Mouse (Mus musculus) intestine, postnatal 0 days (tissue): ENCODE results near the gene Nadk. TPM values are rescaled to one million over a fixed set of nuclear protein-coding genes. Genes with fewer than 3 reads are reported as not detected.
A peak's percentile ranks its signal among the peaks of the same experiment; 100 is the strongest.

Experiments used
- ATAC-seq: fragments of 200-750 bp; cut with Nextera tagmentation; 2 replicates; pipeline ENCODE4 v1.8.0; 2017; ENCODE audit warnings: mild to moderate bottlenecking, moderate TSS enrichment, moderate library complexity
- H3K27ac ChIP-seq: fragments of 300-500 bp; sonication (generic); 2 replicates; pipeline ENCODE4 v1.5.1; 2014; ENCODE audit warnings: mild to moderate bottlenecking, low read depth, low read length, moderate library complexity
- H3K27me3 ChIP-seq: fragments of 300-500 bp; sonication (generic); replicated peaks from 2 replicates; pipeline ENCODE4 v1.6.1; 2014; ENCODE audit warnings: low read length, mixed read lengths; ENCODE audit not compliant: control insufficient read depth, insufficient read depth
- H3K36me3 ChIP-seq: fragments of 300-500 bp; sonication (generic); 2 replicates; pipeline ENCODE4 v1.6.1; 2014; ENCODE audit warnings: mild to moderate bottlenecking, moderate library complexity; ENCODE audit not compliant: control insufficient read depth, insufficient read depth
- H3K4me1 ChIP-seq: fragments of 300-500 bp; sonication (generic); replicated peaks from 2 replicates; pipeline ENCODE4 v1.6.1; 2014; ENCODE audit warnings: antibody characterized with exemption, low read length, mixed read lengths; ENCODE audit not compliant: control insufficient read depth, insufficient read depth
- H3K4me2 ChIP-seq: fragments of 300-500 bp; sonication (generic); replicated peaks from 2 replicates; pipeline ENCODE4 v1.6.1; 2014; ENCODE audit warnings: low read depth, mild to moderate bottlenecking, moderate library complexity
- H3K4me3 ChIP-seq: fragments of 300-500 bp; sonication (generic); 2 replicates; pipeline ENCODE4 v1.5.1; 2014; ENCODE audit warnings: low read depth, low read length
- H3K9ac ChIP-seq: fragments of 300-500 bp; sonication (generic); 2 replicates; pipeline ENCODE4 v1.6.1; 2014; ENCODE audit warnings: mild to moderate bottlenecking, low read depth, low read length
- H3K9me3 ChIP-seq: fragments of 300-500 bp; sonication (generic); 2 replicates; pipeline ENCODE4 v1.6.1; 2016; ENCODE audit warnings: mixed run types; ENCODE audit not compliant: control insufficient read depth
- CTCF ChIP-seq: sonication (generic); IDR thresholded peaks from 2 replicates; pipeline ENCODE4 v1.5.1; 2016; ENCODE audit warnings: low read depth, mild to moderate bottlenecking, control low read depth, antibody characterized with exemption, moderate library complexity
- WGBS: fragments of 180-500 bp; shearing (Covaris S2); extraction: QIAGEN DNeasy Blood & Tissue Kit; methylation state at CpG from one replicate; pipeline ENCODE4 v1.1.7; 2014; 5-methylcytosine and 5-hydroxymethylcytosine counted together
- polyA plus RNA-seq: library from polyadenylated mRNA; unstranded; fragments of >200 nt; fragmentation: Nextera tagmentation; extraction: Ambion mirVana; gene quantifications from 2 replicates; pipeline ENCODE4 v1.2.1, GENCODE M21; 2015

Nadk gene
- polyA plus RNA-seq, 1 experiment from 2014 or later = 46.7 TPM

DNA sequence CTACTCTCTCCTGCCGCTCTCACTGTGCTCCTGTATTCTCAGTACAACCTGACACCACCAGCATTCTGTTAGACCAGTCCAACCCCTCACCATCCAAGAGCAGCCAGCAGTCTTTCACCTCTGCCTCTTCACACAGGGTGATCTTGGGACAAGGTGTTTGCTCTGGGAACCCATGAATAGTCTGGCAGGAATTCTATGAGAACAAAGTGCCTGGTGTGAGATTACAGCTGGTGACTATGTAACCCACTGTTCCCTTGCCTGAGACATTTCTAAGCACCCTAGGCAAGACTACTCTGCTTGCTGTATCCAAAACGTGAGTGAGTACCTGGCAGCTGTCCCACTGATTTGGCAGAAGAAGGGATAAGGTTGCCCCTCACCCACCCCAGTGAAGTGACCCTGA is 1.2 kb upstream of the Nadk start:
- no peak for TF ChIP-seq CTCF
- ATAC-seq = no peak
- H3K27ac ChIP-seq = no peak overlapping the region
- no peak overlapping the region for H3K4me3 ChIP-seq
- peaks cover 43% of the 10 kb centered on the region for H3K36me3 ChIP-seq
- H3K9ac ChIP-seq = no peak overlapping the region
- no peaks in the 10 kb centered on the region for H3K27me3 ChIP-seq
- 51% methylated on average over 2 of the region's 2 CpGs for WGBS
- H3K4me2 ChIP-seq = no peak overlapping the region
- no peaks in the 10 kb centered on the region for H3K9me3 ChIP-seq
- H3K4me1 ChIP-seq = peaks cover 6% of the 10 kb centered on the region; the same call in 1 of the 2 replicates

DNA sequence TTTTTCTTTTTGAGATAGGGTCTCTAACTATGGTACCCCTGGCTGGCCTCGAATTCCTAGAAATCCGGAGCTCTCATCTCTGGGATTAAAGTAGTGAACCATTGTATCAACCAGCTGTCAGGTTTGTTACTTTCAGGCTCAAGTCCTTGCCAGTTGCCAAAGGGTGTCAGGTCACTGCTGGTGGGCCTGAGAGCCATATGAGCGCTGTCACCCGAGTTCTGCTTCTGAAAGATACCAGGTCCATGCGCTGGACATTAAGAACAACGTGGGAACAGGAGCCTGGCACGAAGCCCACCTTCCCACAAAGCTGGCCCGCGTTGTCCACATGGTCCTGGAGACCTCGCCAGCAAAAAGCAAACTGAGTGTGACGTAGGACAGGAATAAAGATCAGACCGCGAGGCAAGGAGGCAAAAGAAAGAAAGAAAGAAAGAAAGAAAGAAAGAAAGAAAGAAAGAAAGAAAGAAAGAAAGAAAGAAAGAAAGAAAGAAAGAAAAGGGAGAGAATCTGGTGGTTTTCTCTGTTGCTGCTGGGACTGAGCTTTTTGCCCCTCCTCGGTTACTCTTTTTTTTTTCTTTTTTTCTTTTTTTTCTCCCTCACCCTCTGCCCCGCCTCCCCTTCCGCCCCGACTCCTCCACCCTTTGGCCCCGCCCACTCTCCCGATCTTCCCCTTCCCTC is 684 bp downstream of the Nadk start:
- Histone ChIP-seq H3K27me3 (no peaks in the 10 kb centered on the region), H3K9me3 (no peaks in the 10 kb centered on the region), H3K9ac (0 out of 2 replicates have a peak overlapping the region, but pooled peaks have one; percentile 23), H3K4me3 (peak overlapping the region; percentile 77), H3K27ac (peak overlapping the region; percentile 66), H3K36me3 (peaks cover 26% of the 10 kb centered on the region), H3K4me1 (peaks cover 6% of the 10 kb centered on the region; the same call in 1 of the 2 replicates), H3K4me2 (peak overlapping the region; percentile 86)
- no peak for TF ChIP-seq CTCF
- under 1% methylated on average over 18 of the region's 19 CpGs for WGBS
- ATAC-seq = no peak

- TF ChIP-seq CTCF = peak; percentile 76
- Histone ChIP-seq H3K27ac (peak overlapping the region; percentile 94), H3K4me2 (peak overlapping the region; percentile 86), H3K4me1 (peaks cover 6% of the 10 kb centered on the region; the same call in 1 of the 2 replicates), H3K9ac (peak overlapping the region; percentile 73), H3K9me3 (no peaks in the 10 kb centered on the region), H3K27me3 (no peaks in the 10 kb centered on the region), H3K36me3 (peaks cover 19% of the 10 kb centered on the region), H3K4me3 (peak overlapping the region; percentile 77)
- under 1% methylated on average over 68 of the region's 69 CpGs for WGBS
- peak; percentile 94 for ATAC-seq
These were observed 1.4 kb downstream of the Nadk start for GRCm38 (mm10) chr4:155563400-155564231.

- H3K36me3 ChIP-seq = peaks cover 16% of the 10 kb centered on the region
- peak overlapping the region; percentile 86 for H3K4me2 ChIP-seq
- peaks cover 6% of the 10 kb centered on the region; the same call in 1 of the 2 replicates for H3K4me1 ChIP-seq
- TF ChIP-seq CTCF = no peak
- H3K27me3 ChIP-seq = no peaks in the 10 kb centered on the region
- peak overlapping the region; percentile 73 for H3K9ac ChIP-seq
- no peak for ATAC-seq
- H3K9me3 ChIP-seq = no peaks in the 10 kb centered on the region
- WGBS = 7% methylated on average over 20 of the region's 20 CpGs
- peak overlapping the region; percentile 77 for H3K4me3 ChIP-seq
- H3K27ac ChIP-seq = peak overlapping the region; percentile 94
These were observed 2.3 kb downstream of the Nadk start for GRCm38 (mm10) chr4:155564315-155565069.

DNA sequence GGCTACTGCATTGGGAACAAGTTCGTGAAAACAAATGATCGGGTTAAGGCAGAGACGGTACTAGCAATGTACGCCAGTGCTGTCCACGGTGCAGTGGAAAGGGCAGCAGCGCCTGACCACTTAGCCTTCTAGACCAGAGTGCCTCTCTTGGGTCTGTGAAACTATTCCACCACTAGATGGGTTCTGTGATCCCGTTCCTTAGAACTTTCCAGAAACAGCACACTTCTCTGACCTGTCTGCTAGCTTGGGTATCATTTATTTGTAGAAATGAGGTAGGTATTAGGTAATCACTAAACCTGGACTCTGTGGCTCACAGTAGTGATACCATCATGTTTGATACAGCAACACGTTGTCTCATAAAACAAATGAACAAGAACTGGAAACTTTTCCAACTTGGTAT is 4.4 kb downstream of the Nadk start:
- no peaks in the 10 kb centered on the region for H3K36me3 ChIP-seq
- H3K4me2 ChIP-seq = no peak overlapping the region
- ATAC-seq = no peak
- peak; percentile 28; the same call in 1 of the 2 replicates for TF ChIP-seq CTCF
- H3K9me3 ChIP-seq = no peaks in the 10 kb centered on the region
- H3K9ac ChIP-seq = no peak overlapping the region
- H3K27ac ChIP-seq = no peak overlapping the region; the same call in 1 of the 2 replicates
- WGBS = 49% methylated on average over 8 of the region's 8 CpGs
- peaks cover 6% of the 10 kb centered on the region; the same call in 1 of the 2 replicates for H3K4me1 ChIP-seq
- H3K27me3 ChIP-seq = no peaks in the 10 kb centered on the region
- H3K4me3 ChIP-seq = no peak overlapping the region

- no peaks in the 10 kb centered on the region for H3K9me3 ChIP-seq
These were observed 6.0 kb downstream of the Nadk start for GRCm38 (mm10) chr4:155568170-155568569.

More at GRCm38 (mm10) chr4:155568170-155568569, 6.0 kb downstream of the Nadk start:
- no peak overlapping the region for H3K27ac ChIP-seq
- 27% methylated on average over 2 of the region's 2 CpGs for WGBS
- ATAC-seq = no peak
- H3K4me3 ChIP-seq = no peak overlapping the region
- no peaks in the 10 kb centered on the region for H3K27me3 ChIP-seq
- H3K4me1 ChIP-seq = no peaks in the 10 kb centered on the region
- H3K9ac ChIP-seq = no peak overlapping the region
- TF ChIP-seq CTCF = peak; percentile 84
- no peak overlapping the region for H3K4me2 ChIP-seq
- no peaks in the 10 kb centered on the region for H3K36me3 ChIP-seq
